Mouse (Mus musculus) small intestine, adult 2 months (tissue): ENCODE data around the gene Gm5868. TPM values are rescaled to one million over a fixed set of nuclear protein-coding genes. Genes with fewer than 3 reads are reported as not detected.

Experiments used
- H3K27ac ChIP-seq: fragments of 200-500 bp; 2 replicates; pipeline ENCODE4 v1.5.1; 2012; ENCODE audit warnings: low read depth, low read length, control low read depth, inconsistent platforms; ENCODE audit not compliant: insufficient read depth
- H3K27me3 ChIP-seq: fragments of 200-500 bp; 2 replicates; pipeline ENCODE4 v1.6.1; 2012; ENCODE audit warnings: mild to moderate bottlenecking, moderate library complexity, low read length, inconsistent platforms; ENCODE audit not compliant: control insufficient read depth, insufficient read depth
- H3K36me3 ChIP-seq: fragments of 200-500 bp; 2 replicates; pipeline ENCODE4 v1.6.1; 2012; ENCODE audit warnings: mild to moderate bottlenecking, low read length, control low read depth, inconsistent platforms; ENCODE audit not compliant: control insufficient read depth, insufficient read depth
- H3K4me1 ChIP-seq: fragments of 200-500 bp; 2 replicates; pipeline ENCODE4 v1.6.1; 2012; ENCODE audit warnings: low read length, inconsistent platforms, mixed read lengths; ENCODE audit not compliant: control insufficient read depth, insufficient read depth, insufficient read length
- H3K4me3 ChIP-seq: fragments of 200-500 bp; 2 replicates; pipeline ENCODE4 v1.5.1; 2012; ENCODE audit warnings: low read depth, mild to moderate bottlenecking, control low read depth, inconsistent platforms, low read length, moderate library complexity
- CTCF ChIP-seq: fragments of 200-500 bp; IDR thresholded peaks from 2 replicates; pipeline ENCODE4 v1.5.1; 2012; ENCODE audit warnings: low read depth, mild to moderate bottlenecking, control low read depth, inconsistent platforms, low read length, moderate library complexity, mixed read lengths; ENCODE audit not compliant: insufficient replicate concordance, insufficient read length; ENCODE audit errors: extremely low read depth
- POLR2A ChIP-seq: fragments of 200-500 bp; IDR thresholded peaks from 2 replicates; pipeline ENCODE4 v1.6.1; 2012; ENCODE audit warnings: low read depth, mild to moderate bottlenecking, control low read depth, inconsistent platforms, low read length, moderate library complexity
- WGBS: fragments of 180-500 bp; shearing (Covaris S2); methylation state at CpG from one replicate; pipeline ENCODE4 v1.1.7; 2018; 5-methylcytosine and 5-hydroxymethylcytosine counted together
- polyA plus RNA-seq: library from polyadenylated mRNA; depleted of rRNA; stranded (reverse); fragments of >200 nt; gene quantifications from 2 replicates; pipeline ENCODE4 v1.2.3, GENCODE M21; 2012; rRNA removed

Gene Gm5868
- 0.10 and 0.16 TPM in 2 replicates for polyA plus RNA-seq

GRCm38 (mm10) chr5:72587192-72587681, at the start of gene Gm5868:
TSS of gene Gm5868 (minus strand) at chr5:72587551.
- Histone ChIP-seq H3K36me3 (no peaks in the 10 kb centered on the region), H3K4me1 (peaks cover 6% of the 10 kb centered on the region), H3K27me3 (0 out of 2 replicates have a peak, but pooled peaks cover 10% of the 10 kb centered on the region), H3K27ac (no peak within 1 kb of the TSS), H3K4me3 (peak within 1 kb of the TSS; percentile 58)
- WGBS = 2% methylated on average over 38 of the region's 38 CpGs
- TF ChIP-seq CTCF (no peak), POLR2A (no peak)

GRCm38 (mm10) chr5:72636576-72636975, 49.2 kb upstream of the Gm5868 start:
- Histone ChIP-seq H3K4me1 (peaks cover 6% of the 10 kb centered on the region; the same call in 1 of the 2 replicates), H3K4me3 (no peak overlapping the region), H3K36me3 (no peaks in the 10 kb centered on the region), H3K27ac (0 out of 2 replicates have a peak overlapping the region, but pooled peaks have one; percentile 21), H3K27me3 (no peaks in the 10 kb centered on the region)
- TF ChIP-seq CTCF = no peak
- no peak for TF ChIP-seq POLR2A
- WGBS = 75% methylated on average over 3 of the region's 3 CpGs

- TF ChIP-seq CTCF (no peak), POLR2A (no peak)
- Histone ChIP-seq H3K4me1 (peaks cover 6% of the 10 kb centered on the region; the same call in 1 of the 2 replicates), H3K27ac (peak overlapping the region; percentile 42), H3K4me3 (no peak overlapping the region), H3K27me3 (no peaks in the 10 kb centered on the region), H3K36me3 (no peaks in the 10 kb centered on the region)
- 11% methylated on average over 3 of the region's 3 CpGs for WGBS
Measured at GRCm38 (mm10) chr5:72636122-72636521, 48.8 kb upstream of the Gm5868 start.

GRCm38 (mm10) chr5:72634791-72635271, 47.5 kb upstream of the Gm5868 start:
- peak overlapping the region; percentile 16; the same call in 1 of the 2 replicates for H3K27ac ChIP-seq
- H3K36me3 ChIP-seq = no peaks in the 10 kb centered on the region
- no peaks in the 10 kb centered on the region for H3K27me3 ChIP-seq
- H3K4me3 ChIP-seq = 0 out of 2 replicates have a peak overlapping the region, but pooled peaks have one; percentile 8
- H3K4me1 ChIP-seq = peaks cover 4% of the 10 kb centered on the region; the same call in 1 of the 2 replicates
- 79% methylated on average over 9 of the region's 9 CpGs for WGBS
- no peak for TF ChIP-seq CTCF
- no peak for TF ChIP-seq POLR2A

GRCm38 (mm10) chr5:72630026-72630425, 42.7 kb upstream of the Gm5868 start:
- no peak overlapping the region for H3K27ac ChIP-seq
- no peaks in the 10 kb centered on the region for H3K4me1 ChIP-seq
- TF ChIP-seq CTCF = no peak
- no peaks in the 10 kb centered on the region for H3K27me3 ChIP-seq
- 94% methylated on average over 6 of the region's 6 CpGs for WGBS
- H3K36me3 ChIP-seq = no peaks in the 10 kb centered on the region
- H3K4me3 ChIP-seq = no peak overlapping the region

GRCm38 (mm10) chr5:72621022-72621421, 33.7 kb upstream of the Gm5868 start:
- WGBS = 92% methylated on average over 1 of the region's 1 CpGs
- no peak overlapping the region for H3K4me3 ChIP-seq
- TF ChIP-seq POLR2A (no peak), CTCF (no peak)
- H3K4me1 ChIP-seq = no peaks in the 10 kb centered on the region
- no peaks in the 10 kb centered on the region for H3K27me3 ChIP-seq
- H3K36me3 ChIP-seq = no peaks in the 10 kb centered on the region
- no peak overlapping the region for H3K27ac ChIP-seq

GRCm38 (mm10) chr5:72617413-72617812, 30.1 kb upstream of the Gm5868 start:
- H3K27me3 ChIP-seq = no peaks in the 10 kb centered on the region
- 79% methylated on average over 4 of the region's 4 CpGs for WGBS
- H3K27ac ChIP-seq = no peak overlapping the region
- TF ChIP-seq POLR2A (no peak), CTCF (no peak)
- no peaks in the 10 kb centered on the region for H3K4me1 ChIP-seq
- no peaks in the 10 kb centered on the region for H3K36me3 ChIP-seq
- H3K4me3 ChIP-seq = no peak overlapping the region
